Comparison of ENCODE assay signal across 8 mouse cellular contexts in the genomic region with DNA sequence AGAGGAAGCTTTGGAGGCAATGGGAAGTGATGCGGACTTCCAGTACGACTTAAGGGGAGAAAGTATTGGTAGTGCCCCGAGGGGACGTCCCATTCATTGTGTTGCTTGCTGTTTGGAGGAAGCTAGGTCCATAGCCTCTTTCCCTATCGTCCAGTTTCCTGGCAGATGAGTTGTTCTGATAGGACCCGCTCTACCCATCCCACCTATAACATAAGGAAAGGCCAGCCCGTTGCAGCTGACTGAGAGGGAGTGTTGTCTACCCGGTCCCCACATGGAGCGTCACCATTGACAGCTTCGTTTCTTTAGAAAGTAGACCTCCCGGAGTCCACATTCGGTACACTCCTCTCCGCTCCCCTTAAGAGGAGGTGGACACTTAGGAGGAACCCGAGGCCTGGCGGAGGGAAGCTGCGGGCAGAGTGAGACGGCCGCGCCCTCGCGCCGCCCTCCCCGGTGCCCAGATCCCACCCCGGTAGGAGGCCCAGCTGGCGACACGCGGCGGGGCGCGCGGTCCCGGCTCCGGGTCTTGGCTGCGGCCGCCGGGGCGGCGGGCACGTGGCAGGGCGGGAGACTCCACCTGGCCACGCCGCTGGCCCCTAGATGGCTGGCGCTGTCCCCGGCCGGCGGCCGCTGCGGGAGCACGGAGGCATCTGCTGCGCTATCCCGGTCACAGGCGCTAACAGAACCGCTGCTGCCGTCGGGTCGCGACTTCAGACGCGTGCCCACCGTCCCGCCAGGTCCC.
DNase-seq lines count a peak whose midpoint lies in the region; ATAC-seq and TF ChIP-seq lines count a peak whose summit lies in the region.

No protein-coding gene starts in this region.

- H3K27me3 ChIP-seq in neural tube, embryonic 11.5 days (ENCODE audit: control insufficient read depth, insufficient read depth, low read length), result peaks cover 17% of the 10 kb centered on the region
- no peaks in the 10 kb centered on the region for H3K27me3 ChIP-seq in intestine, embryonic 16.5 days (replicated peaks; ENCODE audit: control insufficient read depth, insufficient read depth, low read length)
- no peaks in the 10 kb centered on the region for H3K27me3 ChIP-seq in liver, embryonic 15.5 days

- no peak for DNase-seq in neural tube, embryonic 11.5 days (ENCODE audit: low spot score)
- no peak for DNase-seq in neural tube, embryonic 10.5 days (ENCODE audit: extremely low spot score, low spot score)
- peak; percentile 99 for DNase-seq in heart, adult 11 months
- peak; percentile 84 for DNase-seq in naive thymus-derived CD4-positive, alpha-beta T cell, adult 2 months (ENCODE audit: low read depth)
- peak; percentile 85 for DNase-seq in testis, postnatal 14 days (ENCODE audit: low spot score)

- peak overlapping the region; percentile 24; the same call in 1 of the 2 replicates for H3K9ac ChIP-seq in neural tube, embryonic 11.5 days (ENCODE audit: low read length)
- H3K9ac ChIP-seq in intestine, embryonic 16.5 days (ENCODE audit: low read depth, low read length), result peak overlapping the region; percentile 71
- peak overlapping the region; percentile 66 for H3K9ac ChIP-seq in liver, embryonic 15.5 days

- peak overlapping the region; percentile 58 for H3K4me2 ChIP-seq in neural tube, embryonic 11.5 days (ENCODE audit: low read depth)
- peak overlapping the region; percentile 87 for H3K4me2 ChIP-seq in intestine, embryonic 16.5 days (ENCODE audit: low read depth, low read length)
- peak overlapping the region; percentile 98 for H3K4me2 ChIP-seq in liver, embryonic 15.5 days

- TF ChIP-seq CTCF in cortical plate, adult 2 months (IDR thresholded peaks at IDR 0.05; ENCODE audit: extremely low read depth, insufficient read depth, low read length), result no peak

- no peak for TF ChIP-seq POLR2A in cortical plate, adult 2 months (IDR thresholded peaks at IDR 0.05; ENCODE audit: extremely low read depth, insufficient read depth, low read length)

- no peaks in the 10 kb centered on the region for H3K9me3 ChIP-seq in neural tube, embryonic 11.5 days (ENCODE audit: control insufficient read depth, low read length)
- no peaks in the 10 kb centered on the region for H3K9me3 ChIP-seq in intestine, embryonic 16.5 days (ENCODE audit: control insufficient read depth, low read length)
- no peaks in the 10 kb centered on the region for H3K9me3 ChIP-seq in liver, embryonic 15.5 days (replicated peaks)

- peak; percentile 78 for ATAC-seq in neural tube, embryonic 11.5 days (ENCODE audit: insufficient read depth, low FRiP score, low TSS enrichment)
- ATAC-seq in intestine, embryonic 16.5 days, result peak; percentile 86
- ATAC-seq in liver, embryonic 15.5 days (ENCODE audit: insufficient read depth), result peak; percentile 75

- under 1% methylated on average over 60 of the region's 61 CpGs for WGBS in neural tube, embryonic 11.5 days
- WGBS in intestine, embryonic 16.5 days, result 1% methylated on average over 58 of the region's 61 CpGs
- 3% methylated on average over 52 of the region's 61 CpGs for WGBS in liver, embryonic 15.5 days (ENCODE audit: insufficient replicate concordance)

- H3K4me3 ChIP-seq in neural tube, embryonic 11.5 days (ENCODE audit: low read depth, low read length), result peak overlapping the region; percentile 88
- peak overlapping the region; percentile 59 for H3K4me3 ChIP-seq in cortical plate, adult 2 months (ENCODE audit: insufficient read depth, low read length)
- peak overlapping the region; percentile 94 for H3K4me3 ChIP-seq in intestine, embryonic 16.5 days (ENCODE audit: low read length)
- H3K4me3 ChIP-seq in liver, embryonic 15.5 days (replicated peaks), result peak overlapping the region; percentile 99

- no peaks in the 10 kb centered on the region for H3K36me3 ChIP-seq in neural tube, embryonic 11.5 days (ENCODE audit: control insufficient read depth, insufficient read depth, low read length)
- H3K36me3 ChIP-seq in intestine, embryonic 16.5 days (ENCODE audit: control insufficient read depth, insufficient read depth, low read length), result no peaks in the 10 kb centered on the region
- H3K36me3 ChIP-seq in liver, embryonic 15.5 days (replicated peaks), result no peaks in the 10 kb centered on the region

- H3K4me1 ChIP-seq in neural tube, embryonic 11.5 days (ENCODE audit: control insufficient read depth, insufficient read depth, low read length), result peaks cover 6% of the 10 kb centered on the region; the same call in 1 of the 2 replicates
- peaks cover 2% of the 10 kb centered on the region; the same call in 1 of the 2 replicates for H3K4me1 ChIP-seq in cortical plate, adult 2 months (ENCODE audit: control insufficient read depth, insufficient read depth, low read length)
- peaks cover 12% of the 10 kb centered on the region for H3K4me1 ChIP-seq in intestine, embryonic 16.5 days (ENCODE audit: control insufficient read depth, insufficient read depth, low read length)
- peaks cover 48% of the 10 kb centered on the region for H3K4me1 ChIP-seq in liver, embryonic 15.5 days (replicated peaks)

- H3K27ac ChIP-seq in neural tube, embryonic 11.5 days (ENCODE audit: low read depth, low read length), result no peak overlapping the region
- H3K27ac ChIP-seq in cortical plate, adult 2 months (ENCODE audit: insufficient read depth, low read length), result no peak overlapping the region
- peak overlapping the region; percentile 63; the same call in 1 of the 2 replicates for H3K27ac ChIP-seq in intestine, embryonic 16.5 days (ENCODE audit: low read length)
- peak overlapping the region; percentile 96 for H3K27ac ChIP-seq in liver, embryonic 15.5 days (replicated peaks)

Comparison
In these comparisons a context has a peak if more than half of its experiments do, and no peak if none do; other contexts are left out.
1. DNase-seq: peak in heart, adult 11 months (single experiment), naive thymus-derived CD4-positive, alpha-beta T cell, adult 2 months (single experiment) and testis, postnatal 14 days (single experiment); none in neural tube, embryonic 11.5 days (single experiment) and neural tube, embryonic 10.5 days (single experiment).
2. H3K27ac ChIP-seq: peak in intestine, embryonic 16.5 days (single experiment) and liver, embryonic 15.5 days (single experiment); none in neural tube, embryonic 11.5 days (single experiment) and cortical plate, adult 2 months (single experiment).
3. Peak in every context shown above with its lines, with median percentiles within 50 percentile points of each other: ATAC-seq, H3K4me2 ChIP-seq, H3K4me3 ChIP-seq and H3K9ac ChIP-seq.